Mouse (Mus musculus): ENCODE data around the gene Olfr393.

DNA sequence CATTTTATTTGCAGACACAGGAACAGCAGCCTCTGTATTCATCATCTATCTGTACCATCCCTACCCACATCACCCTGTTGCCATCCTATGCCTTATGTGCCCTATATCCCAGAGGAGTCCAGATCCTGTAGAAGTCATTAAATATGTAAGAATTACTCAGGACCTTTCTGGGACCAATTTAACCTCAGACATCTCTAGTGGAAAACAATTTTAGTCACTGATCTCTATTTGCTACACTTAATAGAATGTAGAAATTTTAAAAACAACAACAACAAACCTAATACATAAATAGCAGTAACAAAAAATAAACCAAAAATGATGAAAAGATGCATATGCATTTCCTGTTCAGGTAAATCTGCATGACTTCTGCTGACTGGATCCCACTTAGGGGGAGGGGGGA, at the start of gene Olfr393:
- TF ChIP-seq CTCF (IDR thresholded peaks at IDR 0.05; ENCODE audit: low read depth) (no peak), EP300 (IDR thresholded peaks at IDR 0.05; ENCODE audit: low read depth) (no peak)

Measured in heart, postnatal 0 days (tissue).